Mouse (Mus musculus): Measurements from ENCODE around the gene Cdk5r1. TPM values are rescaled to one million over a fixed set of nuclear protein-coding genes. Genes with fewer than 3 reads are reported as not detected.

Gene Cdk5r1
- polyA plus RNA-seq, 1 experiment from 2014 or later = 0.61 TPM

DNA sequence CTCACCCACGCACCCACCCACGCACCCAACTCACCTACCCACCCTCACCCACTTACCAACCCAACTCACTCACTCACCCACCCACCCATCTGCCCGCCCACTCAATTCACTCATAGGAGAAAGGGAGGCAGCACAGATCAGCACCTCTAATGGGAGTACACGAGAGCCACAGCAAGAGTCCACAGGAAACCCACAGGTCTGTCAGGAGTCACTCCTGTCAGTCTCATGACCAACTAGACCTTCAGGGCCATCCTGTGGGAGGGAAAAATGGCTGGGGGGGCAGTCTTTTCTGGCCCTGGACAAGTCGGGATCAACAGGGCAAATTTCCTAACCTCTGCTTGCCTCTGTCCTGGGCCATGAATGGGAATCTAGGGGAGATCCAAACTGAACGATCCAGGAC is 31.0 kb downstream of the Cdk5r1 start:
- H3K9ac ChIP-seq (ENCODE audit: low read depth, low read length) = no peak overlapping the region
- peaks cover 17% of the 10 kb centered on the region; the same call in 1 of the 2 replicates for H3K36me3 ChIP-seq (ENCODE audit: control insufficient read depth, insufficient read depth)
- no peaks in the 10 kb centered on the region for H3K27me3 ChIP-seq (replicated peaks; ENCODE audit: control insufficient read depth, insufficient read depth, low read length)
- H3K27ac ChIP-seq (ENCODE audit: low read depth, low read length) = no peak overlapping the region
- H3K4me1 ChIP-seq (replicated peaks; ENCODE audit: control insufficient read depth, insufficient read depth, low read length) = no peaks in the 10 kb centered on the region
- no peak for ATAC-seq
- no peak for TF ChIP-seq CTCF (IDR thresholded peaks at IDR 0.05; ENCODE audit: low read depth)
- H3K9me3 ChIP-seq (ENCODE audit: control insufficient read depth) = no peaks in the 10 kb centered on the region
- no peak overlapping the region for H3K4me3 ChIP-seq (ENCODE audit: low read depth, low read length)
- H3K4me2 ChIP-seq (replicated peaks; ENCODE audit: low read depth) = no peak overlapping the region
- WGBS = 91% methylated on average over 6 of the region's 6 CpGs

DNA sequence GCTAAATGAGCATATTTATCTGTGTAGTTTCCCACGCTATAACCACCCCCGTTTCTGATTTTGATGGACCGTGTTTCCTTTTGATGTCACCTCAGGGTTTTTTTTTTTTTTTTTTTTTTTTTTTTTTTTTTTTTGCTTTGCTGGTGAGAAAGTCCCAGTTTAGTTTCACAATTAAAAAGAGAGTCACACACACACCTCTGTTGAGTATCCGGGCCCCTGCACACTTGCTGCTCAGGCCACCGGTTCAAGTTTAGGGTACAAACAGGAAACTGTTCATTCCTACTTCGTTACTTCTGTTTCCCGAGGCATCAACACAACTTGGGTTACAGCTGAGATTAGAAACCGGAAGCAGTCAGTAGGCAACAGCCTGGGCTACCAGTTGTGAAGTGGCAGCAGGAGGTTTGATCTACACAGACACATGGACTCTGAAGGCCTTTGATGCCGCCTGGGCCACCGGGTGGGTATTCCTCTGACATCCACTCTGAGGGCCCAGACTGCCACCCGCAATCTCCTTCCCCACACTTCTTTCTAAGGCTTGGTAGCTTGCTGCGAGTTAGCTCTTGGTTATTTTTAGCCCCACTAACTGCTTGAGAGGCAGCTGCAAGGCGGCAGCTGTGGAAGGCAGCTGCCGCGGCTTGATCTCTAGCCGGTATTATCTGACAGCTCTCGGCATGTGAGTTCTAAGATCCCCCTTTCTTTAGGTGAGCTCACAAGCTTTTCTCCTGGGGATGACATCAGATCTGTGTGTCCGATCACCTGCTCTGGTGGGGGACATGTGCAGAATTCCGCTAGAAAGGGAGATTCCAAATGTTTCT is 31.7 kb downstream of the Cdk5r1 start:
- no peak overlapping the region for H3K4me3 ChIP-seq (ENCODE audit: low read depth, low read length)
- no peak for TF ChIP-seq CTCF (IDR thresholded peaks at IDR 0.05; ENCODE audit: low read depth)
- ATAC-seq = no peak
- no peak overlapping the region for H3K9ac ChIP-seq (ENCODE audit: low read depth, low read length)
- H3K27ac ChIP-seq (ENCODE audit: low read depth, low read length) = no peak overlapping the region
- peaks cover 17% of the 10 kb centered on the region; the same call in 1 of the 2 replicates for H3K36me3 ChIP-seq (ENCODE audit: control insufficient read depth, insufficient read depth)
- H3K4me1 ChIP-seq (replicated peaks; ENCODE audit: control insufficient read depth, insufficient read depth, low read length) = no peaks in the 10 kb centered on the region
- no peaks in the 10 kb centered on the region for H3K9me3 ChIP-seq (ENCODE audit: control insufficient read depth)
- 65% methylated on average over 19 of the region's 19 CpGs for WGBS
- no peak overlapping the region for H3K4me2 ChIP-seq (replicated peaks; ENCODE audit: low read depth)
- H3K27me3 ChIP-seq (replicated peaks; ENCODE audit: control insufficient read depth, insufficient read depth, low read length) = no peaks in the 10 kb centered on the region

DNA sequence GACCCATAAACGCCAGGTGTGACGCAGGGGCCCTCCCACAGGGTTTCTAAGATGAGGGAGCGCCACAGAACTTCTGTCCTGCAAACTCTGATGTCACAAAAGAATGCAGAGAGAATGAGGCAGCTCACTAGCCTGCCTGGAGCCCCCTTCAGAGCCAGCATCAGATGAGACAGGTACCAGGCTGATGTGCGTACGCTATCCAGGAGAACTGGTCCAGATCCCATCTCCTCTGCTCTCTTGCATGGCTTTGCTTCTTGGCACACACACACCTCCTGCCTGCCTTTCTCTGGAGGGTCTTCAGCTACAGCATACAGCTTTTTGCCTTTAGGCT is 32.3 kb downstream of the Cdk5r1 start:
- no peak for TF ChIP-seq CTCF (IDR thresholded peaks at IDR 0.05; ENCODE audit: low read depth)
- no peak for ATAC-seq
- peaks cover 17% of the 10 kb centered on the region; the same call in 1 of the 2 replicates for H3K36me3 ChIP-seq (ENCODE audit: control insufficient read depth, insufficient read depth)
- no peak overlapping the region for H3K4me3 ChIP-seq (ENCODE audit: low read depth, low read length)
- H3K4me2 ChIP-seq (replicated peaks; ENCODE audit: low read depth) = no peak overlapping the region
- H3K9ac ChIP-seq (ENCODE audit: low read depth, low read length) = no peak overlapping the region
- no peak overlapping the region for H3K27ac ChIP-seq (ENCODE audit: low read depth, low read length)
- no peaks in the 10 kb centered on the region for H3K27me3 ChIP-seq (replicated peaks; ENCODE audit: control insufficient read depth, insufficient read depth, low read length)
- no peaks in the 10 kb centered on the region for H3K4me1 ChIP-seq (replicated peaks; ENCODE audit: control insufficient read depth, insufficient read depth, low read length)
- WGBS = 83% methylated on average over 5 of the region's 5 CpGs
- no peaks in the 10 kb centered on the region for H3K9me3 ChIP-seq (ENCODE audit: control insufficient read depth)

DNA sequence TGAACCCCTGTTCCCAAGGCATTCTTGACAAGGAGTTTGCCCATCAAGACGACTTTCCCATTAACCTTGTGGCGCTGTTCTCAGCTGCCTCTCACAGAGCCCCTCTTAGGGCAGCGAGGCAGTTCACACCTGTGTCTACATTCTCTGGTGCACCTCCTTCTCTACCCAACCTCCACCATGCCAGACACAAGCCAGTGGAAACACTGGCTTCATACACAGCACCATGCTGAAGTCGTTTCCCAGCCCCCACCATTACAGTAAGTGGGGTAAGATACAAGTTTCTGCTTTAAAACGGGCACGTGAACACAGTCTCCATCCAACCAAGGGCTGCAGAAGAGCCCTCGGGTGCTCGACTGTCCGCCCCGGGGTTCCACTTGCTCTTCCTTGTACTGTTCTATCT is 33.3 kb downstream of the Cdk5r1 start:
- H3K27me3 ChIP-seq (replicated peaks; ENCODE audit: control insufficient read depth, insufficient read depth, low read length) = no peaks in the 10 kb centered on the region
- H3K4me2 ChIP-seq (replicated peaks; ENCODE audit: low read depth) = no peak overlapping the region
- H3K4me1 ChIP-seq (replicated peaks; ENCODE audit: control insufficient read depth, insufficient read depth, low read length) = no peaks in the 10 kb centered on the region
- H3K36me3 ChIP-seq (ENCODE audit: control insufficient read depth, insufficient read depth) = peaks cover 14% of the 10 kb centered on the region; the same call in 1 of the 2 replicates
- H3K9me3 ChIP-seq (ENCODE audit: control insufficient read depth) = no peaks in the 10 kb centered on the region
- no peak overlapping the region for H3K27ac ChIP-seq (ENCODE audit: low read depth, low read length)
- H3K4me3 ChIP-seq (ENCODE audit: low read depth, low read length) = no peak overlapping the region
- WGBS = 86% methylated on average over 10 of the region's 10 CpGs
- H3K9ac ChIP-seq (ENCODE audit: low read depth, low read length) = no peak overlapping the region
- no peak for TF ChIP-seq CTCF (IDR thresholded peaks at IDR 0.05; ENCODE audit: low read depth)
- ATAC-seq = no peak

DNA sequence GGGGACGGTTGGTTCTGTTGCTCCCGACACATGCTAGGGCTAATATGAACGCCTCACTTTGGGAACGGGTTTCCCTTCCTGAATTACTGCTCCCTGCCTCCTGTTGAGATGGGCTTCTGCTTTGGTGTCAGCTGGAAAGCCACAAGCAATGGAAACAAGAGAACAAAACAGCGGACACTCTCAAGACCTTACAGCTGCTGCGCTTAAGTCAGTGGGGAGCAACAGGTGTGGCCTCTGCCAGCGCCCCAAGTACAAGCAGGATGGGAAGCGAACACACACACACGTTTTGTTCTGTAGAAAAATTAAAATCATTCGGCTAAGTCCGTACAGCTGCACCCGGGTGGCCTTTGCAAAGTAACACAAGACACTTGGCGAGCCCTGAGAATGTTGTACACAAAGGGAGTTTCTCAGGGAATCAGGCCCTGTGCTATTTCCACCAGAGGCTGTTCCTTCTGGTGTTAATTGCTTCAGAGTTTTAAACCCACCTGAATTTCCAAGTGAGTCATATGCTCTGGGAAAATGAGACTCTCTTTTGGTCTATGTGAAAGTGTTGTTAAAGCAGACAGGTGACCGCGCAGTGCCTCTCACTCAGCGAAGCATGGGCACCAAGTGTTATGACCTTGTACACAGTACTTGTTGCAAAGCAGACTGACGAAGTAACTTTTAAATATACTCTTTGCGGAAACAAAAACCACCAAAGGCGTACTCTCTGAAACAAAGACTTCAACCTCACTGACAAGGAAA is 35.7 kb downstream of the Cdk5r1 start:
- no peaks in the 10 kb centered on the region for H3K27me3 ChIP-seq (replicated peaks; ENCODE audit: control insufficient read depth, insufficient read depth, low read length)
- no peaks in the 10 kb centered on the region for H3K4me1 ChIP-seq (replicated peaks; ENCODE audit: control insufficient read depth, insufficient read depth, low read length)
- H3K9ac ChIP-seq (ENCODE audit: low read depth, low read length) = no peak overlapping the region
- no peak for ATAC-seq
- no peak for TF ChIP-seq CTCF (IDR thresholded peaks at IDR 0.05; ENCODE audit: low read depth)
- no peak overlapping the region for H3K4me2 ChIP-seq (replicated peaks; ENCODE audit: low read depth)
- 80% methylated on average over 19 of the region's 19 CpGs for WGBS
- no peaks in the 10 kb centered on the region for H3K9me3 ChIP-seq (ENCODE audit: control insufficient read depth)
- H3K4me3 ChIP-seq (ENCODE audit: low read depth, low read length) = no peak overlapping the region
- H3K36me3 ChIP-seq (ENCODE audit: control insufficient read depth, insufficient read depth) = peaks cover 8% of the 10 kb centered on the region; the same call in 1 of the 2 replicates
- no peak overlapping the region for H3K27ac ChIP-seq (ENCODE audit: low read depth, low read length)

DNA sequence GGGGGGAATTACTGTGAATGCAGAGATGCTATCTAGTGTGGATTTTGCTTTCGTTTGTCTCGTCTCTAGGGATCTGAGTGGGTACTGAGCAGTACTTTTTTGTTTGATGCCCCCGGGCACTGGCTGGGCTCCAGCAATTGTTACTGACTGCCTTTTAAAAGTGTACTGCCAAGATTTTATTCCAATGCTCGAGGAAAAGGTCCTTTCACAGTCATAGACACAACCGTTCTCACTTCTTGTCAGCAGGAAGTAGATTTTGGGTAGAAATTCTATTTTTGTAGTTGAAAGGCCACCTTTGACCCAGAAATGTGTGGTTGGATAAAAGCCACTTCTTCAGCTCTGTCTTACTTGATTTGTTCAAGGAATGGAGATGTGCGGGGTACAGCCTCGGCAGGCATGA is 37.0 kb downstream of the Cdk5r1 start:
- TF ChIP-seq CTCF (IDR thresholded peaks at IDR 0.05; ENCODE audit: low read depth) = no peak
- WGBS = 76% methylated on average over 7 of the region's 7 CpGs

More for the DNA sequence above, 37.0 kb downstream of the Cdk5r1 start:
- Histone ChIP-seq H3K4me2 (replicated peaks; ENCODE audit: low read depth) (no peak overlapping the region), H3K27ac (ENCODE audit: low read depth, low read length) (no peak overlapping the region), H3K4me1 (replicated peaks; ENCODE audit: control insufficient read depth, insufficient read depth, low read length) (no peaks in the 10 kb centered on the region), H3K9me3 (ENCODE audit: control insufficient read depth) (no peaks in the 10 kb centered on the region), H3K27me3 (replicated peaks; ENCODE audit: control insufficient read depth, insufficient read depth, low read length) (no peaks in the 10 kb centered on the region), H3K9ac (ENCODE audit: low read depth, low read length) (no peak overlapping the region), H3K4me3 (ENCODE audit: low read depth, low read length) (no peak overlapping the region), H3K36me3 (ENCODE audit: control insufficient read depth, insufficient read depth) (peaks cover 8% of the 10 kb centered on the region; the same call in 1 of the 2 replicates)
- no peak for ATAC-seq

Measured in intestine, postnatal 0 days (tissue).